Mouse (Mus musculus): ENCODE results near the gene Ifrd2. TPM values are rescaled to one million over a fixed set of nuclear protein-coding genes. Genes with fewer than 3 reads are reported as not detected.

The Ifrd2 gene
- total and polyA plus RNA-seq, 3 experiments = 147 to 292 TPM; not detected in 1

DNA sequence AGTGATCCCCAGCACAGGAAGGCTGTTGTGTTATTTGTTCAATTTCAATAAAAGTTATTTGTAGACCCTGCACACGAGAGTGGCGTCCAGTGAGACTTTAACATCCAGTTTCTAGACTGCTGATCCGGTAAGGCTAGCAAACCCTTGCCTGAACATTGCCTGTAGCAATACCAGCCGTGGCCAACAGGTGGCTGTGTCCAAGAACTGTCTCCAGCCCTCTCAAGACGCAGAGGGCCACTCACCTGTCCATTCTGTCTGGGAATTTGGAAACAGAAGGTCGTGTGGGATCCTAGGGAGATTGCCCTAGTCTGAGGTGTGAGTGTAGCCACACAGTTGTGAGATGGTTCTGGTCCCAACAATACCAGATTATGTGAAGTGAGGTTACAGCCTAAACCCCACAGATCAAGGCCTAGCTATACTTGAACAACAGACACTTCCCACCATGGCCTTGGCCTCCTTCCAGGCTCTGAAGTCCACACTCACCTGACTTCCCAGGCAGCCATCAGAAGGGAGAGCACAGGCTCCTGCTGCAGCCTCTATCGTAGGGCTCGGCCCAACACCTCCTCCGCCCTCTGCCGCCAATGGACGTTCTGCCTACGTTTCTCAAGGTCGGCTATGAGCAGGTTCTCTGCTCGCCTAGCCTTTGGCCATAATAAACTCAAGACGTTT lies 21.3 kb upstream of the Ifrd2 start (continued):
- TF ChIP-seq JUND (IDR thresholded peaks at IDR 0.05; ENCODE audit: low read depth, low read length) (no peak), MAZ (IDR thresholded peaks at IDR 0.05; ENCODE audit: low read depth, low read length) (no peak), ETS1 (IDR thresholded peaks at IDR 0.05; ENCODE audit: low read depth, low read length) (no peak), EP300 (IDR thresholded peaks at IDR 0.05; ENCODE audit: low read depth in 1 of 2, low read length in 2 of 2) (no peak; a peak in 1 of 4 replicates), MAX (IDR thresholded peaks at IDR 0.05; ENCODE audit: low read length) (no peak), CHD2 (IDR thresholded peaks at IDR 0.05; ENCODE audit: low read length) (no peak), TCF12 (IDR thresholded peaks at IDR 0.05; ENCODE audit: low read depth, low read length) (no peak)

DNA sequence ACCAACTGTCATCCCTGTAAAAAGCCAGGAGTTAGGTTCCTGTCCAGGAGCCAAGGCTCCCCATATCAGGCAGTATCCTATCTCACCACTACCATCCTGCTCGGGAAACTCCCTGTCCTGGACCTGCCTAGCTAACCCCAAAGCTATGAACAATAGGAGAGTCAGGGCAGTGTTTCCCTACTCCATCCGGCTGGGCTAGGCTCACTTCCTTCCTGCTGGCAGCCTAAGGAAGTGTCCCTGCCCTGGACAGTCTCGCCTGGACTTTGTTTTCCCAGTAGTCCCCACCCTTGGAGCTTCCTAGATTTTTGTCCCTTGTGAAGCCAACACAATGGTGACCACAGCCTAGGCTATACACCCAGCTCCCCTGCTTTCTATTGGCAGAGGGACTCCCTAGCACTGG lies 20.6 kb upstream of the Ifrd2 start:
- Histone ChIP-seq H3K36me3 (ENCODE audit: control insufficient read depth in 1 of 2, insufficient read depth in 2 of 2, low read length in 2 of 2) (peaks cover 0 to 23% of the 10 kb centered on the region in 2 experiments; a peak in 3 of 4 replicates), H3K27ac (ENCODE audit: control insufficient read depth, low read depth, low read length) (no peak overlapping the region), H3K9ac (ENCODE audit: control insufficient read depth, low read depth, low read length, poor library complexity, severe bottlenecking) (no peak overlapping the region)

GRCm38 (mm10) chr9:107567702-107568319 lies 19.6 kb upstream of the Ifrd2 start, which contains the start of gene Hyal2:
Hyal2 (plus strand) TSS chr9:107567945.
- Histone ChIP-seq H3K36me3 (ENCODE audit: control insufficient read depth in 1 of 2, insufficient read depth in 2 of 2, low read length in 2 of 2) (peaks cover 0 to 30% of the 10 kb centered on the region in 2 experiments; a peak in 2 of 4 replicates), H3K79me2 (ENCODE audit: control insufficient read depth, insufficient read depth, low read length, poor library complexity) (peaks cover 23% of the 10 kb centered on the region), H3K4me1 (ENCODE audit: control insufficient read depth in 1 of 2, insufficient read depth in 2 of 2, low read length in 2 of 2) (peaks cover 9 to 49% of the 10 kb centered on the region in 2 experiments), H3K4me3 (ENCODE audit: control insufficient read depth in 1 of 2, insufficient read depth in 1 of 2, low read depth in 2 of 2, low read length in 2 of 2) (peak within 1 kb of the TSS; percentile 54 to 76), H3K9me3 (replicated peaks; ENCODE audit: insufficient read depth, low read length) (no peaks in the 10 kb centered on the region), H3K9ac (ENCODE audit: control insufficient read depth, low read depth, low read length, poor library complexity, severe bottlenecking) (peak within 1 kb of the TSS; percentile 77), H3K27me3 (ENCODE audit: control insufficient read depth in 1 of 2, insufficient read depth in 2 of 2, low read length in 2 of 2) (no peaks in the 10 kb centered on the region), H3K27ac (ENCODE audit: control insufficient read depth, low read depth, low read length) (peak within 1 kb of the TSS; percentile 82)
- TF ChIP-seq TCF12 (IDR thresholded peaks at IDR 0.05; ENCODE audit: low read depth, low read length) (no peak), KAT2A (conservative IDR thresholded peaks at IDR 0.05; ENCODE audit: low read depth, low read length) (no peak), ETS1 (IDR thresholded peaks at IDR 0.05; ENCODE audit: low read depth, low read length) (no peak), JUND (IDR thresholded peaks at IDR 0.05; ENCODE audit: low read depth, low read length) (no peak), MYC (IDR thresholded peaks at IDR 0.05; ENCODE audit: low read depth, low read length) (no peak), GATA1 (IDR thresholded peaks at IDR 0.05; ENCODE audit: low read depth, low read length) (no peak), EP300 (IDR thresholded peaks at IDR 0.05; ENCODE audit: low read depth in 1 of 2, low read length in 2 of 2) (no peak), GABPA (IDR thresholded peaks at IDR 0.05; ENCODE audit: low read depth, low read length) (no peak), ZKSCAN1 (IDR thresholded peaks at IDR 0.05; ENCODE audit: low read depth, low read length) (no peak)
- DNase-seq (ENCODE audit: low read depth, low spot score) = no peak

More for the DNA sequence above, 20.6 kb upstream of the Ifrd2 start:
- Histone ChIP-seq H3K79me2 (ENCODE audit: control insufficient read depth, insufficient read depth, low read length, poor library complexity) (peaks cover 23% of the 10 kb centered on the region), H3K9me3 (replicated peaks; ENCODE audit: insufficient read depth, low read length) (no peaks in the 10 kb centered on the region), H3K4me1 (ENCODE audit: control insufficient read depth in 1 of 2, insufficient read depth in 2 of 2, low read length in 2 of 2) (peaks cover 6 to 40% of the 10 kb centered on the region in 2 experiments; a peak in 3 of 4 replicates), H3K27me3 (ENCODE audit: control insufficient read depth in 1 of 2, insufficient read depth in 2 of 2, low read length in 2 of 2) (no peaks in the 10 kb centered on the region), H3K4me3 (ENCODE audit: control insufficient read depth in 1 of 2, insufficient read depth in 1 of 2, low read depth in 2 of 2, low read length in 2 of 2) (no peak overlapping the region)
- TF ChIP-seq CTCF (IDR thresholded peaks at IDR 0.05 in 2 of 3, conservative IDR thresholded peaks at IDR 0.05 in 1 of 3; ENCODE audit: control insufficient read depth in 1 of 3, insufficient read depth in 1 of 3, low read depth in 2 of 3, low read length in 3 of 3, poor library complexity in 1 of 3, severe bottlenecking in 1 of 3) (no peak), E2F4 (IDR thresholded peaks at IDR 0.05; ENCODE audit: borderline replicate concordance, low read depth, low read length) (no peak), MYC (IDR thresholded peaks at IDR 0.05; ENCODE audit: low read depth, low read length) (no peak), ZNF384 (IDR thresholded peaks at IDR 0.05; ENCODE audit: low read depth, low read length) (no peak), SMC3 (IDR thresholded peaks at IDR 0.05; ENCODE audit: low read depth, low read length) (no peak), POLR2AphosphoS5 (IDR thresholded peaks at IDR 0.05; ENCODE audit: borderline replicate concordance, low read depth, low read length) (no peak), POLR2AphosphoS2 (IDR thresholded peaks at IDR 0.05; ENCODE audit: low read length) (no peak), RCOR1 (IDR thresholded peaks at IDR 0.05; ENCODE audit: low read depth, low read length) (no peak), ELF1 (IDR thresholded peaks at IDR 0.05; ENCODE audit: low read depth, low read length) (no peak), BHLHE40 (IDR thresholded peaks at IDR 0.05; ENCODE audit: borderline replicate concordance, low read depth, low read length) (no peak), ETS1 (IDR thresholded peaks at IDR 0.05; ENCODE audit: low read depth, low read length) (no peak), POLR2A (IDR thresholded peaks at IDR 0.05; ENCODE audit: control insufficient read depth in 1 of 2, insufficient read depth in 1 of 2, low read depth in 1 of 2, low read length in 2 of 2, poor library complexity in 1 of 2) (no peak), TCF12 (IDR thresholded peaks at IDR 0.05; ENCODE audit: low read depth, low read length) (no peak), NELFE (IDR thresholded peaks at IDR 0.05; ENCODE audit: low read depth, low read length) (no peak), GATA1 (IDR thresholded peaks at IDR 0.05; ENCODE audit: low read depth, low read length) (no peak), ZKSCAN1 (IDR thresholded peaks at IDR 0.05; ENCODE audit: low read depth, low read length) (no peak)
- no peak for DNase-seq (ENCODE audit: low read depth, low spot score)

Measured in MEL (cell line).